ENCODE assay signal across 8 mouse cellular contexts in the genomic region with DNA sequence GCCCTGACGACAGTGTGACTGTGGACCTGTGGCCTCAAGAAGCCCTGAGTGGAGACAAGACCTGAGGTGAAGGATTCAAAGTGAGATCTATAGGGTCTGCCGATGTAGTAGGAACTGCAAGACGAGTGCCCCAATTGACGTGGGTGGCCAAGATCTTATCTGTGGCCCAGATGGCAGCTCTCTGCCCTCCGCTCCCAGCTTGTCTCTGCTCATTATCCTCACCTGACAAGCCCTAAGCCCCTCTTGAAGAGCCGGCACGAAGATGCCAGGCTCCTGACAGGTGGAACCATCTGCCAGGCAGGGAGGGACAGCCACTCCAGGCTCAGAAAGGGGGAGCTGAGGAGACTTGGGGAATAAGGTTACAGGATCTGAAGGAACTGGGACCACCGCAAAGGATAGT. TPM values are rescaled to one million over a fixed set of nuclear protein-coding genes. Genes with fewer than 3 reads are reported as not detected.
DNase-seq lines count a peak whose midpoint lies in the region; ATAC-seq and TF ChIP-seq lines count a peak whose summit lies in the region.

No protein-coding gene starts in this region.

- H3K4me3 ChIP-seq in heart, postnatal 0 days (ENCODE audit: low read depth, low read length): no peak overlapping the region
- H3K4me3 ChIP-seq in hindbrain, embryonic 11.5 days (ENCODE audit: low read depth, low read length): peak overlapping the region; percentile 39; the same call in 1 of the 2 replicates
- H3K4me3 ChIP-seq in midbrain, postnatal 0 days (ENCODE audit: low read depth, low read length): no peak overlapping the region
- H3K4me3 ChIP-seq in lung, postnatal 0 days (ENCODE audit: low read depth, low read length): no peak overlapping the region

- DNase-seq in heart, postnatal 0 days (ENCODE audit: low spot score): no peak
- no peak for DNase-seq in heart, postnatal 25 days (ENCODE audit: low spot score)
- DNase-seq in brain, adult 2 months (ENCODE audit: low read depth, low spot score): peak; percentile 83
- peak; percentile 27 for DNase-seq in hindbrain, embryonic 11.5 days (ENCODE audit: low spot score)
- DNase-seq in midbrain, postnatal 0 days (ENCODE audit: low spot score): peak; percentile 76
- no peak for DNase-seq in right cerebral cortex, adult 18-20 months
- DNase-seq in lung, postnatal 0 days (ENCODE audit: low spot score): no peak
- no peak for DNase-seq in layer of hippocampus, adult 9-11 months

- H3K9ac ChIP-seq in heart, postnatal 0 days (replicated peaks; ENCODE audit: low read depth, low read length): no peak overlapping the region
- no peak overlapping the region for H3K9ac ChIP-seq in hindbrain, embryonic 11.5 days (ENCODE audit: low read depth, low read length)
- no peak overlapping the region for H3K9ac ChIP-seq in midbrain, postnatal 0 days (replicated peaks; ENCODE audit: low read length, poor library complexity, severe bottlenecking)
- H3K9ac ChIP-seq in lung, postnatal 0 days (replicated peaks; ENCODE audit: low read depth): no peak overlapping the region

- intact Hi-C loops in heart, postnatal 25 days (cut with DNase I): loop anchor here (2.0 to 5.0 kb wide), 2 partner anchors 24 to 45 kb away; partner anchors contain the start of gene Srcin1

- H3K27me3 ChIP-seq in heart, postnatal 0 days (ENCODE audit: control insufficient read depth, insufficient read depth, low read length): peaks cover 64% of the 10 kb centered on the region
- peaks cover 60% of the 10 kb centered on the region for H3K27me3 ChIP-seq in hindbrain, embryonic 11.5 days (ENCODE audit: control insufficient read depth, insufficient read depth, low read length)
- 0 out of 2 replicates have a peak, but pooled peaks cover 16% of the 10 kb centered on the region for H3K27me3 ChIP-seq in midbrain, postnatal 0 days (ENCODE audit: insufficient read depth, low read length)
- peaks cover 50% of the 10 kb centered on the region for H3K27me3 ChIP-seq in lung, postnatal 0 days (replicated peaks; ENCODE audit: insufficient read depth, low read length)

- TF ChIP-seq CTCF in heart, postnatal 0 days (IDR thresholded peaks at IDR 0.05; ENCODE audit: low read depth): no peak
- TF ChIP-seq CTCF in midbrain, postnatal 0 days (IDR thresholded peaks at IDR 0.05): no peak
- no peak for TF ChIP-seq CTCF in lung, postnatal 0 days (IDR thresholded peaks at IDR 0.05)

- peak overlapping the region; percentile 82; the same call in 1 of the 2 replicates for H3K4me2 ChIP-seq in heart, postnatal 0 days (ENCODE audit: low read depth, low read length)
- peak overlapping the region; percentile 89; the same call in 1 of the 2 replicates for H3K4me2 ChIP-seq in hindbrain, embryonic 11.5 days (replicated peaks; ENCODE audit: low read depth, low read length)
- peak overlapping the region; percentile 53; the same call in 1 of the 2 replicates for H3K4me2 ChIP-seq in midbrain, postnatal 0 days (ENCODE audit: low read depth, low read length, poor library complexity, severe bottlenecking)
- H3K4me2 ChIP-seq in lung, postnatal 0 days (replicated peaks; ENCODE audit: low read depth, low read length): no peak overlapping the region

- 9% methylated on average over 8 of the region's 8 CpGs for WGBS in heart, postnatal 0 days
- WGBS in hindbrain, embryonic 11.5 days: 20% methylated on average over 8 of the region's 8 CpGs
- WGBS in midbrain, postnatal 0 days: 38% methylated on average over 8 of the region's 8 CpGs
- 17% methylated on average over 8 of the region's 8 CpGs for WGBS in lung, postnatal 0 days

- H3K9me3 ChIP-seq in heart, postnatal 0 days (replicated peaks; ENCODE audit: control insufficient read depth, low read length): no peaks in the 10 kb centered on the region
- H3K9me3 ChIP-seq in hindbrain, embryonic 11.5 days (ENCODE audit: control insufficient read depth, low read length): no peaks in the 10 kb centered on the region
- H3K9me3 ChIP-seq in midbrain, postnatal 0 days (ENCODE audit: low read length): no peaks in the 10 kb centered on the region
- H3K9me3 ChIP-seq in lung, postnatal 0 days (ENCODE audit: low read length): no peaks in the 10 kb centered on the region

- H3K4me1 ChIP-seq in heart, postnatal 0 days (ENCODE audit: control insufficient read depth, insufficient read depth): peaks cover 7% of the 10 kb centered on the region; the same call in 1 of the 2 replicates
- peaks cover 18% of the 10 kb centered on the region; the same call in 1 of the 2 replicates for H3K4me1 ChIP-seq in hindbrain, embryonic 11.5 days (replicated peaks; ENCODE audit: control insufficient read depth, insufficient read depth, low read length)
- peaks cover 6% of the 10 kb centered on the region; the same call in 1 of the 2 replicates for H3K4me1 ChIP-seq in midbrain, postnatal 0 days (ENCODE audit: insufficient read depth, low read length)
- 0 out of 2 replicates have a peak, but pooled peaks cover 9% of the 10 kb centered on the region for H3K4me1 ChIP-seq in lung, postnatal 0 days (ENCODE audit: insufficient read depth, low read depth, low read length)

- TF ChIP-seq EP300 in heart, postnatal 0 days (IDR thresholded peaks at IDR 0.05; ENCODE audit: low read depth): no peak
- TF ChIP-seq EP300 in lung, postnatal 0 days (IDR thresholded peaks at IDR 0.05): no peak

- ATAC-seq in heart, postnatal 0 days (ENCODE audit: insufficient read depth, low read depth): no peak
- 0 out of 2 replicates have a peak, but pooled peaks have one; percentile 3 for ATAC-seq in hindbrain, embryonic 11.5 days (ENCODE audit: low FRiP score)
- ATAC-seq in midbrain, postnatal 0 days (ENCODE audit: low FRiP score): peak; percentile 9; the same call in 1 of the 2 replicates
- no peak for ATAC-seq in lung, postnatal 0 days

- no peaks in the 10 kb centered on the region for H3K36me3 ChIP-seq in heart, postnatal 0 days (replicated peaks; ENCODE audit: control insufficient read depth, insufficient read depth, low read length)
- H3K36me3 ChIP-seq in hindbrain, embryonic 11.5 days (ENCODE audit: control insufficient read depth, insufficient read depth, low read length): no peaks in the 10 kb centered on the region
- H3K36me3 ChIP-seq in midbrain, postnatal 0 days (ENCODE audit: insufficient read depth, low read length): peaks cover 42% of the 10 kb centered on the region
- no peaks in the 10 kb centered on the region for H3K36me3 ChIP-seq in lung, postnatal 0 days (ENCODE audit: insufficient read depth, low read length)

- no peak overlapping the region for H3K27ac ChIP-seq in heart, postnatal 0 days (ENCODE audit: low read depth)
- H3K27ac ChIP-seq in hindbrain, embryonic 11.5 days (ENCODE audit: low read depth, low read length): no peak overlapping the region
- peak overlapping the region; percentile 47; the same call in 1 of the 2 replicates for H3K27ac ChIP-seq in midbrain, postnatal 0 days (ENCODE audit: low read depth, low read length)
- no peak overlapping the region for H3K27ac ChIP-seq in lung, postnatal 0 days (ENCODE audit: low read length)

RNA-seq across cellular contexts. Expression of gene 4933428G20Rik, which starts 32.2 kb away (rescaled TPM):
- total RNA-seq in heart, postnatal 0 days (2014; rRNA removed; ENCODE audit: low replicate concordance): not detected in 2 replicates
- polyA plus RNA-seq in heart, postnatal 0 days (2015; fragmentation: Nextera tagmentation; extraction: Ambion mirVana): 0.45 TPM in 2 replicates
- total RNA-seq in heart, postnatal 25 days (2021): not detected
- 0.20 TPM in 1 of 2 replicates, not detected in the other for polyA plus RNA-seq in hindbrain, embryonic 11.5 days (2014; fragmentation: Nextera tagmentation; extraction: Ambion mirVana)
- total RNA-seq in midbrain, postnatal 0 days (2014; rRNA removed): 0.28 TPM in 1 of 2 replicates, not detected in the other
- polyA plus RNA-seq in midbrain, postnatal 0 days (2015; fragmentation: Nextera tagmentation; extraction: Ambion mirVana): 0.34 and 0.91 TPM in 2 replicates
- 0.32 and 0.42 TPM in 2 replicates for polyA plus RNA-seq in lung, postnatal 0 days (2015; fragmentation: Nextera tagmentation; extraction: Ambion mirVana)

RNA-seq across cellular contexts. Expression of gene Srcin1, which starts 43.6 kb away (rescaled TPM):
- total RNA-seq in heart, postnatal 0 days (2014; rRNA removed; ENCODE audit: low replicate concordance): not detected in 2 replicates
- 0.04 TPM in 1 of 2 replicates, not detected in the other for polyA plus RNA-seq in heart, postnatal 0 days (2015; fragmentation: Nextera tagmentation; extraction: Ambion mirVana)
- under 1 TPM; 0.20 to 0.47 TPM for total RNA-seq in heart, postnatal 25 days (2021)
- polyA plus RNA-seq in hindbrain, embryonic 11.5 days (2014; fragmentation: Nextera tagmentation; extraction: Ambion mirVana): 1.9 and 2.2 TPM in 2 replicates
- 95.0 and 100 TPM in 2 replicates for total RNA-seq in midbrain, postnatal 0 days (2014; rRNA removed)
- polyA plus RNA-seq in midbrain, postnatal 0 days (2015; fragmentation: Nextera tagmentation; extraction: Ambion mirVana): 13.1 and 14.0 TPM in 2 replicates
- 0.36 and 0.45 TPM in 2 replicates for polyA plus RNA-seq in lung, postnatal 0 days (2015; fragmentation: Nextera tagmentation; extraction: Ambion mirVana)

Comparison
In these comparisons a context has a peak if more than half of its experiments do, and no peak if none do; other contexts are left out.
1. ATAC-seq: peak in hindbrain, embryonic 11.5 days (single experiment) and midbrain, postnatal 0 days (single experiment); none in heart, postnatal 0 days (single experiment) and lung, postnatal 0 days (single experiment).
2. DNase-seq: peak in brain, adult 2 months (single experiment), hindbrain, embryonic 11.5 days (single experiment) and midbrain, postnatal 0 days (single experiment); none in heart, postnatal 0 days (single experiment), heart, postnatal 25 days (single experiment), right cerebral cortex, adult 18-20 months (single experiment), lung, postnatal 0 days (single experiment) and layer of hippocampus, adult 9-11 months (single experiment).